Mouse (Mus musculus): ENCODE results near the gene Hid1. TPM values are rescaled to one million over a fixed set of nuclear protein-coding genes. Genes with fewer than 3 reads are reported as not detected.

The Hid1 gene
- 53.5 and 57.6 TPM in 2 replicates for polyA plus RNA-seq (2012; rRNA removed; ENCODE audit: low replicate concordance)

GRCm38 (mm10) chr11:115367395-115367944 lies at the start of gene Hid1:
Gene Hid1 (minus strand): TSS chr11:115367756.

GRCm38 (mm10) chr11:115403338-115404124 lies 36.0 kb upstream of the Hid1 start, which contains the start of gene Mrpl58:
Gene Mrpl58 (plus strand): TSS chr11:115403752.

GRCm38 (mm10) chr11:115381743-115382539 lies 14.4 kb upstream of the Hid1 start, which contains the start of gene Cdr2l:
Gene Cdr2l (plus strand): TSS chr11:115381916.

GRCm38 (mm10) chr11:115334531-115334930 lies 33.0 kb downstream of the Hid1 start, which contains the start of gene Otop3:
Gene Otop3 (plus strand): TSS chr11:115334731.

GRCm38 (mm10) chr11:115321906-115322693 lies 45.5 kb downstream of the Hid1 start, which contains the start of gene Ush1g:
Gene Ush1g (minus strand): TSS chr11:115322041.

GRCm38 (mm10) chr11:115306863-115307262 lies 60.7 kb downstream of the Hid1 start, which contains the start of gene Otop2:
Gene Otop2 (plus strand): TSS chr11:115307163.

Other genes with a start within 250 kb of the Hid1 start
- gene Cd300lf, start 233.8 kb downstream of the Hid1 start, polyA plus RNA-seq (2012; rRNA removed; ENCODE audit: low replicate concordance) = 3.5 and 3.7 TPM in 2 replicates
- gene Slc9a3r1, start 204.4 kb downstream of the Hid1 start, polyA plus RNA-seq (2012; rRNA removed; ENCODE audit: low replicate concordance) = 42.0 and 64.9 TPM in 2 replicates
- gene Tmem104, start 180.3 kb downstream of the Hid1 start, polyA plus RNA-seq (2012; rRNA removed; ENCODE audit: low replicate concordance) = 22.5 TPM in 2 replicates
- 21.1 and 25.5 TPM in 2 replicates for gene Nat9, start 179.9 kb downstream of the Hid1 start, polyA plus RNA-seq (2012; rRNA removed; ENCODE audit: low replicate concordance)
- 0.11 and 0.59 TPM in 2 replicates for gene Grin2c, start 100.5 kb downstream of the Hid1 start, polyA plus RNA-seq (2012; rRNA removed; ENCODE audit: low replicate concordance)
- 17.8 and 30.0 TPM in 2 replicates for gene Fdxr, start 90.7 kb downstream of the Hid1 start, polyA plus RNA-seq (2012; rRNA removed; ENCODE audit: low replicate concordance)
- 4.2 and 5.5 TPM in 2 replicates for gene Fads6, start 70.1 kb downstream of the Hid1 start, polyA plus RNA-seq (2012; rRNA removed; ENCODE audit: low replicate concordance)
- not detected in 2 replicates for gene Otop2, start 60.6 kb downstream of the Hid1 start, polyA plus RNA-seq (2012; rRNA removed; ENCODE audit: low replicate concordance)
- 0.26 and 0.37 TPM in 2 replicates for gene Ush1g, start 45.7 kb downstream of the Hid1 start, polyA plus RNA-seq (2012; rRNA removed; ENCODE audit: low replicate concordance)
- 0.05 and 0.16 TPM in 2 replicates for gene Otop3, start 33.0 kb downstream of the Hid1 start, polyA plus RNA-seq (2012; rRNA removed; ENCODE audit: low replicate concordance)
- gene Cdr2l, start 14.2 kb upstream of the Hid1 start, polyA plus RNA-seq (2012; rRNA removed; ENCODE audit: low replicate concordance) = 18.2 and 20.7 TPM in 2 replicates
- 58.1 and 65.1 TPM in 2 replicates for gene Mrpl58, start 36.0 kb upstream of the Hid1 start, polyA plus RNA-seq (2012; rRNA removed; ENCODE audit: low replicate concordance)
- gene Atp5h, start 52.2 kb upstream of the Hid1 start, polyA plus RNA-seq (2012; rRNA removed; ENCODE audit: low replicate concordance) = 52.6 and 152 TPM in 2 replicates
- 36.0 and 38.1 TPM in 2 replicates for gene Kctd2, start 52.4 kb upstream of the Hid1 start, polyA plus RNA-seq (2012; rRNA removed; ENCODE audit: low replicate concordance)
- gene Trim80, start 72.8 kb upstream of the Hid1 start, polyA plus RNA-seq (2012; rRNA removed; ENCODE audit: low replicate concordance) = 0.42 and 0.57 TPM in 2 replicates
- gene Slc16a5, start 94.7 kb upstream of the Hid1 start, polyA plus RNA-seq (2012; rRNA removed; ENCODE audit: low replicate concordance) = 5.7 and 10.6 TPM in 2 replicates
- gene Armc7, start 107.9 kb upstream of the Hid1 start, polyA plus RNA-seq (2012; rRNA removed; ENCODE audit: low replicate concordance) = 11.8 and 44.6 TPM in 2 replicates
- gene Nt5c, start 124.1 kb upstream of the Hid1 start, polyA plus RNA-seq (2012; rRNA removed; ENCODE audit: low replicate concordance) = 41.8 and 67.1 TPM in 2 replicates
- 216 and 221 TPM in 2 replicates for gene Jpt1, start 146.6 kb upstream of the Hid1 start, polyA plus RNA-seq (2012; rRNA removed; ENCODE audit: low replicate concordance)
- 32.4 and 64.1 TPM in 2 replicates for gene Sumo2, start 168.5 kb upstream of the Hid1 start, polyA plus RNA-seq (2012; rRNA removed; ENCODE audit: low replicate concordance)
- gene Nup85, start 196.7 kb upstream of the Hid1 start, polyA plus RNA-seq (2012; rRNA removed; ENCODE audit: low replicate concordance) = 30.2 and 65.1 TPM in 2 replicates
- gene Mrps7, start 236.2 kb upstream of the Hid1 start, polyA plus RNA-seq (2012; rRNA removed; ENCODE audit: low replicate concordance) = 24.3 and 26.8 TPM in 2 replicates
- 34.7 and 39.4 TPM in 2 replicates for gene Gga3, start 236.3 kb upstream of the Hid1 start, polyA plus RNA-seq (2012; rRNA removed; ENCODE audit: low replicate concordance)
- gene Mif4gd, start 245.2 kb upstream of the Hid1 start, polyA plus RNA-seq (2012; rRNA removed; ENCODE audit: low replicate concordance) = 164 and 226 TPM in 2 replicates